Mouse (Mus musculus) ES-E14 (cell line): ENCODE measurements at regions not wholly inside any gene's neighbourhood (a gene's known extent, or its start where the extent isn't known, plus 50 kb on each side); places are given as distances from the start of the nearest gene placed in this dataset.

Experiments
- CHD2 ChIP-seq: IDR thresholded peaks from 2 replicates; pipeline ENCODE4 v1.6.1; 2014; ENCODE audit warnings: mild to moderate bottlenecking, low read depth, low read length, inconsistent platforms
- HCFC1 ChIP-seq: IDR thresholded peaks from 2 replicates; pipeline ENCODE4 v1.6.1; 2012; ENCODE audit warnings: low read length, inconsistent platforms, borderline replicate concordance; ENCODE audit not compliant: insufficient read depth
- MAFK ChIP-seq: IDR thresholded peaks from 2 replicates; pipeline ENCODE4 v1.6.1; 2014; ENCODE audit warnings: mild to moderate bottlenecking, low read depth, low read length, inconsistent platforms; ENCODE audit not compliant: insufficient read depth
- ZNF384 ChIP-seq: IDR thresholded peaks from 2 replicates; pipeline ENCODE4 v1.6.1; 2012; ENCODE audit warnings: low read depth, low read length, inconsistent platforms

GRCm38 (mm10) chr2:79185234-79186101 is 69.8 kb upstream of the Itga4 start:
- TF ChIP-seq MAFK, result no peak
- no peak for TF ChIP-seq HCFC1
- no peak for TF ChIP-seq ZNF384
- no peak for TF ChIP-seq CHD2
